Mouse (Mus musculus): ENCODE data around the gene Cep112. TPM values are rescaled to one million over a fixed set of nuclear protein-coding genes. Genes with fewer than 3 reads are reported as not detected.

Cep112 gene
- polyA plus RNA-seq, 1 experiment from 2014 or later, result 6.4 TPM

GRCm38 (mm10) chr11:108534014-108534413 lies 109.0 kb downstream of the Cep112 start:
- H3K9me3 ChIP-seq (replicated peaks), result no peaks in the 10 kb centered on the region
- no peaks in the 10 kb centered on the region for H3K36me3 ChIP-seq
- H3K27ac ChIP-seq (replicated peaks), result no peak overlapping the region
- H3K27me3 ChIP-seq (replicated peaks), result no peaks in the 10 kb centered on the region
- no peak overlapping the region for H3K4me3 ChIP-seq (replicated peaks)
- H3K9ac ChIP-seq (replicated peaks), result no peak overlapping the region
- H3K4me2 ChIP-seq, result no peak overlapping the region
- WGBS, result 95% methylated on average over 3 of the region's 3 CpGs
- no peak for ATAC-seq (ENCODE audit: low FRiP score)
- H3K4me1 ChIP-seq, result no peaks in the 10 kb centered on the region

DNA sequence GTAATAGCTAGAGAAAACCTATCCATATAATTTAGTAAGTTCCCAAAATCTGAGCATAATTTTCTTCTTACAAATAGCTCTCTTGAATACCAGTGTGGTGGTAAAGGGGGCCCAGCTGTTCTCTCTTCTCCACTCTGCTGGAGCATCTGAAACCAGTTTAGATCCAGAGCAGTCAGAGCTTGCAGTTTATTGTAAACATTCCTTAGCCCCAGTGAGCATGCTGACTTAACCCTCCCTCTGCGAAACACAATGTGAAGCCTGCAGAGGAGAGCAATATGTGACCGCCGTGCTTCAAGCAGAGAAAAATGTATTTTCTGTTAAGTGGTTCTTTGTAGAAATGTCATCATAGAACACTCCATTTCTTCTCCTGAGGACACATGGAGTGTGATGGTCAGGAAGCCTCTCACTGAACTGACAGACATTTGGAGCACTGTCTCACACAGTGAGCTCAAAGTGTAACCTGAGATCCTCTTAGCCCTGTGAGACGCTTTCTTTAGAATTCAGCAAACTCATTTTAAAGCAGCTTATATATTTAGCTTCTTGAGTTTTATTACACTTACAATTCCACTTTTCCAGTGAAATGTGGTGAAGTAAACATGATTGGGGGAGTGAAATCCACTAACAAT lies 128.1 kb downstream of the Cep112 start:
- Histone ChIP-seq H3K4me3 (replicated peaks) (no peak overlapping the region), H3K27me3 (replicated peaks) (no peaks in the 10 kb centered on the region), H3K4me2 (no peak overlapping the region), H3K27ac (replicated peaks) (no peak overlapping the region), H3K36me3 (no peaks in the 10 kb centered on the region), H3K9me3 (replicated peaks) (no peaks in the 10 kb centered on the region), H3K9ac (replicated peaks) (no peak overlapping the region), H3K4me1 (no peaks in the 10 kb centered on the region)
- 22% methylated on average over 4 of the region's 4 CpGs for WGBS
- ATAC-seq (ENCODE audit: low FRiP score), result no peak

DNA sequence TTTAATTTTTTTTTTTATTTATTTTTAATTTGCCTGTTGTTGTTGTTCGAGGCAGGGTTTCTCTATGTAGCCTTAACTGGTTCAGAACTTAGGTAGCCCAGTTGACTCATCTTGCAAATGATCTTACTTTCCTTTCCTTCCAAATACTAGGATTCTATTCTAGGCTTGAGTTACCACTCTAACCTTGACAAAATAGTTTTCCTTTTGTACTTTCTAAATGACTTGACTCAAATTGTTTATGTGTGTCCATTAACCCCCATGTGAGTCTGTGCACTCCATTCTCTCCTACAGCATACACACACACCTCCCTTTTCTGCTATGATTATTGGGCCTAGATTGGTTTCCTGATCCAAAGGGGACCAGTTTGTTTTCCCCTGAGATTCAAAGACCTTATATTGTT lies 128.9 kb downstream of the Cep112 start:
- Histone ChIP-seq H3K4me2 (no peak overlapping the region), H3K27ac (replicated peaks) (no peak overlapping the region)

GRCm38 (mm10) chr11:108558544-108558943 lies 133.6 kb downstream of the Cep112 start:
- Histone ChIP-seq H3K36me3 (no peaks in the 10 kb centered on the region), H3K4me1 (no peaks in the 10 kb centered on the region), H3K27ac (replicated peaks) (no peak overlapping the region), H3K4me2 (no peak overlapping the region), H3K4me3 (replicated peaks) (no peak overlapping the region), H3K27me3 (replicated peaks) (no peaks in the 10 kb centered on the region), H3K9me3 (replicated peaks) (no peaks in the 10 kb centered on the region), H3K9ac (replicated peaks) (no peak overlapping the region)
- no peak for ATAC-seq (ENCODE audit: low FRiP score)
- 84% methylated on average over 4 of the region's 4 CpGs for WGBS

More for the DNA sequence above, 128.9 kb downstream of the Cep112 start:
- no peaks in the 10 kb centered on the region for H3K4me1 ChIP-seq
- WGBS, result 92% methylated on average over 1 of the region's 1 CpGs
- no peak overlapping the region for H3K4me3 ChIP-seq (replicated peaks)
- H3K9me3 ChIP-seq (replicated peaks), result no peaks in the 10 kb centered on the region
- H3K9ac ChIP-seq (replicated peaks), result no peak overlapping the region
- ATAC-seq (ENCODE audit: low FRiP score), result no peak
- no peaks in the 10 kb centered on the region for H3K36me3 ChIP-seq
- H3K27me3 ChIP-seq (replicated peaks), result no peaks in the 10 kb centered on the region

- no peaks in the 10 kb centered on the region for H3K4me1 ChIP-seq
- no peak overlapping the region for H3K9ac ChIP-seq (replicated peaks)
- H3K4me2 ChIP-seq, result no peak overlapping the region
- H3K9me3 ChIP-seq (replicated peaks), result no peaks in the 10 kb centered on the region
- no peak overlapping the region for H3K4me3 ChIP-seq (replicated peaks)
- H3K36me3 ChIP-seq, result no peaks in the 10 kb centered on the region
- H3K27me3 ChIP-seq (replicated peaks), result no peaks in the 10 kb centered on the region
- ATAC-seq (ENCODE audit: low FRiP score), result no peak
- no peak overlapping the region for H3K27ac ChIP-seq (replicated peaks)
These were observed 134.5 kb downstream of the Cep112 start for GRCm38 (mm10) chr11:108559506-108559905.

- no peak overlapping the region for H3K4me2 ChIP-seq
- H3K9me3 ChIP-seq (replicated peaks), result no peaks in the 10 kb centered on the region
- no peak overlapping the region for H3K4me3 ChIP-seq (replicated peaks)
- no peaks in the 10 kb centered on the region for H3K4me1 ChIP-seq
- no peaks in the 10 kb centered on the region for H3K27me3 ChIP-seq (replicated peaks)
- no peak overlapping the region for H3K9ac ChIP-seq (replicated peaks)
- no peaks in the 10 kb centered on the region for H3K36me3 ChIP-seq
- no peak for ATAC-seq (ENCODE audit: low FRiP score)
- no peak overlapping the region for H3K27ac ChIP-seq (replicated peaks)
- WGBS, result 51% methylated on average over 5 of the region's 5 CpGs
These were observed 137.1 kb downstream of the Cep112 start for GRCm38 (mm10) chr11:108562076-108562475.

DNA sequence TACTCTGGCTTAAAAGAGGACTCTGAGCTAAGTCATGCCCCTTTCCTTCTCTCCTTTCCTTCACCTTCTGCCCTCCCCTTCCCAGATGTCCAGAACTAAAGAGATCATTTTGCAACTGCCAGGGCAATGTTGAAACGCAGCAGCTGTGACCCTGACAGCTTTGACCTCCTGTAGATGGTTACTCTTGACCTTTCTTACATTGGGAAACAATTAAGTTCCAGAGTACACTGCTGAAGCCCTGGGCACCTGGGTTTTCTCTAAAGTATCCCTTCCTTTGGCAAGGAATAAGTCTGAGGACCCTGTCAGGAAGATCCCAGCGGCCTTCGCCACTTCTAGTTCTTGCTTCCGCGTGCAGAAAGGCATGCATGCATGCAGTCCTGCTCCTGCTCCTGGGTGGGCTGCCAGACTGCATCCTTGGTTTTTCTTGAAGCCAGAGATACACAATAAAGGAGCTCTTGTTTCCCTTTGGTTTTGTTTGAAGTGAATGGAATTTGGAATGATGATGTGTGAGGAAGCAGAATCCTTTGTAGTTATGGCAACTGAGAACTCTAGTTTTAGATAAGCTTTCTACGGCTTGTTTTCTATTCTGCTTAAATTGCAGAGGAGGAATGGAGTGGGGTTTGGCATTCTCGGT lies 161.7 kb downstream of the Cep112 start:
- Histone ChIP-seq H3K27ac (replicated peaks) (no peak overlapping the region), H3K4me2 (no peak overlapping the region), H3K9me3 (replicated peaks) (no peaks in the 10 kb centered on the region), H3K27me3 (replicated peaks) (no peaks in the 10 kb centered on the region), H3K4me3 (replicated peaks) (no peak overlapping the region), H3K9ac (replicated peaks) (no peak overlapping the region), H3K4me1 (no peaks in the 10 kb centered on the region), H3K36me3 (no peaks in the 10 kb centered on the region)
- no peak for ATAC-seq (ENCODE audit: low FRiP score)
- 52% methylated on average over 7 of the region's 7 CpGs for WGBS

- WGBS, result 71% methylated on average over 5 of the region's 5 CpGs
- H3K36me3 ChIP-seq, result no peaks in the 10 kb centered on the region
- no peak overlapping the region for H3K4me3 ChIP-seq (replicated peaks)
- H3K9me3 ChIP-seq (replicated peaks), result no peaks in the 10 kb centered on the region
- no peak overlapping the region for H3K4me2 ChIP-seq
- no peak overlapping the region for H3K27ac ChIP-seq (replicated peaks)
- no peaks in the 10 kb centered on the region for H3K4me1 ChIP-seq
- H3K27me3 ChIP-seq (replicated peaks), result no peaks in the 10 kb centered on the region
- no peak for ATAC-seq (ENCODE audit: low FRiP score)
- H3K9ac ChIP-seq (replicated peaks), result no peak overlapping the region
These were observed 168.4 kb downstream of the Cep112 start for GRCm38 (mm10) chr11:108593207-108593958.

GRCm38 (mm10) chr11:108593959-108594579 lies 169.1 kb downstream of the Cep112 start:
- Histone ChIP-seq H3K9ac (replicated peaks) (no peak overlapping the region), H3K4me3 (replicated peaks) (no peak overlapping the region), H3K27me3 (replicated peaks) (no peaks in the 10 kb centered on the region), H3K4me1 (no peaks in the 10 kb centered on the region), H3K4me2 (no peak overlapping the region), H3K27ac (replicated peaks) (no peak overlapping the region), H3K36me3 (no peaks in the 10 kb centered on the region), H3K9me3 (replicated peaks) (no peaks in the 10 kb centered on the region)
- ATAC-seq (ENCODE audit: low FRiP score), result no peak
- WGBS, result 79% methylated on average over 2 of the region's 2 CpGs

GRCm38 (mm10) chr11:108605301-108605700 lies 180.3 kb downstream of the Cep112 start:
- Histone ChIP-seq H3K4me1 (peaks cover 5% of the 10 kb centered on the region; the same call in 1 of the 2 replicates), H3K36me3 (no peaks in the 10 kb centered on the region), H3K27me3 (replicated peaks) (no peaks in the 10 kb centered on the region), H3K9me3 (replicated peaks) (no peaks in the 10 kb centered on the region), H3K27ac (replicated peaks) (peak overlapping the region; percentile 75), H3K9ac (replicated peaks) (0 out of 2 replicates have a peak overlapping the region, but pooled peaks have one; percentile 14), H3K4me3 (replicated peaks) (no peak overlapping the region), H3K4me2 (peak overlapping the region; percentile 9; the same call in 1 of the 2 replicates)
- peak; percentile 53 for ATAC-seq (ENCODE audit: low FRiP score)
- 32% methylated on average over 3 of the region's 3 CpGs for WGBS

DNA sequence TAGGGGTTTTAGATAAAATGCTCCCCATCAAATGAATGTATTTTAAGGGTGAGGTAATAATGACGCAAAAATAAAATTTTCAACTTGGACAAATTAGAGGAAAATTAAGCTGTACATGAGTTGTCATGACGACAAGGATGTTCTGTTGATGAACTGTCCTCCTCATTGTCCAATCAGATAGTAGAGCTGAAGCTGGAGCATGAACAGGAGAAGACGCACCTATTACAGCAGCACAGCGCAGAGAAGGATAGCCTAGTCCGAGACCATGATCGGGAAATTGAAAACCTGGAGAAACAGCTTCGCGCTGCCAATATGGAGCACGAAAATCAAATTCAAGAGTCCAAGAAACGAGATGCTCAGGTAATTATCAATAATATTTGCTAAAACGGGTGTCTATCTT lies 181.0 kb downstream of the Cep112 start:
- H3K9ac ChIP-seq (replicated peaks), result no peak overlapping the region
- no peaks in the 10 kb centered on the region for H3K9me3 ChIP-seq (replicated peaks)
- ATAC-seq (ENCODE audit: low FRiP score), result no peak
- no peaks in the 10 kb centered on the region for H3K36me3 ChIP-seq
- no peaks in the 10 kb centered on the region for H3K27me3 ChIP-seq (replicated peaks)
- no peak overlapping the region; the same call in 1 of the 2 replicates for H3K27ac ChIP-seq (replicated peaks)
- peaks cover 5% of the 10 kb centered on the region; the same call in 1 of the 2 replicates for H3K4me1 ChIP-seq
- WGBS, result 82% methylated on average over 11 of the region's 11 CpGs
- 0 out of 2 replicates have a peak overlapping the region, but pooled peaks have one; percentile 11 for H3K4me2 ChIP-seq
- H3K4me3 ChIP-seq (replicated peaks), result peak overlapping the region; percentile 15
